Mouse (Mus musculus): ENCODE results near the gene Arhgef40. TPM values are rescaled to one million over a fixed set of nuclear protein-coding genes. Genes with fewer than 3 reads are reported as not detected.

Arhgef40 gene
- total and polyA plus RNA-seq, 3 experiments: 6.4 to 150 (median 37.5) TPM

DNA sequence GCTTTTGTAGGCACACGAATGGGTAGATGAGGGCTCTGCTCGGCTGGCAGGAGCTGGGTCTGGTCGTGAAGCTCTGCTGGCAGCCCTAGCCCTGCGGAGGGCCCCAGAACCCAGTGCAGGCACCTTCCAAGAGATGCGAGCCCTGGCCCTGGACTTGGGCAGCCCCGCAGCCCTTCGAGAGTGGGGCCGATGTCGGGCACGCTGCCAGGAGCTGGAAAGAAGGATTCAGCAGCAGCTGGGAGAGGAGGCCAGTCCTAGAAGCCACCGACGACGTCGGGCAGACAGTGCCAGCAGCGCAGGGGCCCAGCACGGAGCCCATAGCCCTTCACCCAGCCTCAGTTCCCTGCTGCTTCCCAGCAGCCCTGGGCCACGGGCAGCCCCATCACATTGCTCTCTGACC is 12.3 kb downstream of the Arhgef40 start:
- no peaks in the 10 kb centered on the region; a peak in 1 of 4 replicates for H3K36me3 ChIP-seq (ENCODE audit: control insufficient read depth in 1 of 2, insufficient read depth in 2 of 2, low read length in 2 of 2)
- H3K27me3 ChIP-seq (ENCODE audit: control insufficient read depth in 1 of 2, insufficient read depth in 2 of 2, low read length in 2 of 2): no peaks in the 10 kb centered on the region
- H3K9me3 ChIP-seq (replicated peaks; ENCODE audit: insufficient read depth, low read length): no peaks in the 10 kb centered on the region
- no peak for DNase-seq (ENCODE audit: low read depth, low spot score)
- H3K4me3 ChIP-seq (ENCODE audit: control insufficient read depth in 1 of 2, insufficient read depth in 1 of 2, low read depth in 2 of 2, low read length in 2 of 2): no peak overlapping the region
- 0 out of 4 replicates have a peak, but pooled peaks cover 0 to 3% of the 10 kb centered on the region in 2 experiments for H3K4me1 ChIP-seq (ENCODE audit: control insufficient read depth in 1 of 2, insufficient read depth in 2 of 2, low read length in 2 of 2)
- no peaks in the 10 kb centered on the region for H3K79me2 ChIP-seq (ENCODE audit: control insufficient read depth, insufficient read depth, low read length, poor library complexity)
- no peak overlapping the region for H3K9ac ChIP-seq (ENCODE audit: control insufficient read depth, low read depth, low read length, poor library complexity, severe bottlenecking)
- TF ChIP-seq ELF1 (IDR thresholded peaks at IDR 0.05; ENCODE audit: low read depth, low read length): no peak
- no peak for TF ChIP-seq SMC3 (IDR thresholded peaks at IDR 0.05; ENCODE audit: low read depth, low read length)
- no peak for TF ChIP-seq POLR2AphosphoS2 (IDR thresholded peaks at IDR 0.05; ENCODE audit: low read length)
- no peak for TF ChIP-seq POLR2A (IDR thresholded peaks at IDR 0.05; ENCODE audit: control insufficient read depth in 1 of 2, insufficient read depth in 1 of 2, low read depth in 1 of 2, low read length in 2 of 2, poor library complexity in 1 of 2)
- TF ChIP-seq ZMIZ1 (IDR thresholded peaks at IDR 0.05; ENCODE audit: low read depth, low read length): no peak
- no peak for TF ChIP-seq ZC3H11A (IDR thresholded peaks at IDR 0.05; ENCODE audit: low read depth, low read length)
- TF ChIP-seq MAX (IDR thresholded peaks at IDR 0.05; ENCODE audit: low read length): no peak
- TF ChIP-seq MYB (IDR thresholded peaks at IDR 0.05; ENCODE audit: low read depth, low read length): no peak
- no peak for TF ChIP-seq RCOR1 (IDR thresholded peaks at IDR 0.05; ENCODE audit: low read depth, low read length)
- no peak for TF ChIP-seq ETS1 (IDR thresholded peaks at IDR 0.05; ENCODE audit: low read depth, low read length)
- no peak for TF ChIP-seq E2F4 (IDR thresholded peaks at IDR 0.05; ENCODE audit: borderline replicate concordance, low read depth, low read length)
- TF ChIP-seq MAFK (IDR thresholded peaks at IDR 0.05; ENCODE audit: borderline replicate concordance, low read depth, low read length): no peak
- TF ChIP-seq JUND (IDR thresholded peaks at IDR 0.05; ENCODE audit: low read depth, low read length): no peak
- H3K27ac ChIP-seq (ENCODE audit: control insufficient read depth, low read depth, low read length): no peak overlapping the region

DNA sequence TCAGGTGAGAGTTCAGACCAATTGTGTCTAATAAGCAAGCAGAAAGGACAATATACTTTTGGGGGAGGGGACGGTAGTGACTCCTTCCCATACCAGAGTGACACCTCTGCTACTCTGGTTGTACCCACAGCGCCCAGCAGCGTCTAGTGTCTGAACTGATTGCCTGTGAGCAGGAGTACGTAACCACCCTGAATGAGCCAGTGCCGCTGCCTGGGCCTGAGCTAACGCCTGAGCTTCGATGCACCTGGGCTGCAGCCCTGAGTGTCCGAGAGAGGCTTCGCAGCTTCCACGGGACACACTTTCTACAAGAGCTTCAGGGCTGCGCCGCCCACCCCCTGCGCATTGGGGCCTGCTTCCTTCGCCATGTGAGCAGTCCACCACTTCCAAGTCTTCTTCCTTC is 13.0 kb downstream of the Arhgef40 start:
- H3K27ac ChIP-seq (ENCODE audit: control insufficient read depth, low read depth, low read length): no peak overlapping the region
- no peak for DNase-seq (ENCODE audit: low read depth, low spot score)
- 0 out of 4 replicates have a peak, but pooled peaks cover 0 to 3% of the 10 kb centered on the region in 2 experiments for H3K4me1 ChIP-seq (ENCODE audit: control insufficient read depth in 1 of 2, insufficient read depth in 2 of 2, low read length in 2 of 2)
- no peak for TF ChIP-seq EP300 (IDR thresholded peaks at IDR 0.05; ENCODE audit: low read depth in 1 of 2, low read length in 2 of 2)
- no peak for TF ChIP-seq TCF12 (IDR thresholded peaks at IDR 0.05; ENCODE audit: low read depth, low read length)
- no peak for TF ChIP-seq ZNF384 (IDR thresholded peaks at IDR 0.05; ENCODE audit: low read depth, low read length)
- no peak for TF ChIP-seq UBTF (IDR thresholded peaks at IDR 0.05; ENCODE audit: borderline replicate concordance, insufficient read depth, low read depth, low read length)
- TF ChIP-seq MEF2A (IDR thresholded peaks at IDR 0.05; ENCODE audit: extremely low read depth, insufficient replicate concordance, low read depth, low read length, poor library complexity, severe bottlenecking): no peak
- no peaks in the 10 kb centered on the region for H3K27me3 ChIP-seq (ENCODE audit: control insufficient read depth in 1 of 2, insufficient read depth in 2 of 2, low read length in 2 of 2)
- H3K79me2 ChIP-seq (ENCODE audit: control insufficient read depth, insufficient read depth, low read length, poor library complexity): no peaks in the 10 kb centered on the region
- H3K36me3 ChIP-seq (ENCODE audit: control insufficient read depth in 1 of 2, insufficient read depth in 2 of 2, low read length in 2 of 2): no peaks in the 10 kb centered on the region; a peak in 1 of 4 replicates
- H3K9ac ChIP-seq (ENCODE audit: control insufficient read depth, low read depth, low read length, poor library complexity, severe bottlenecking): no peak overlapping the region
- H3K4me3 ChIP-seq (ENCODE audit: control insufficient read depth in 1 of 2, insufficient read depth in 1 of 2, low read depth in 2 of 2, low read length in 2 of 2): no peak overlapping the region
- H3K9me3 ChIP-seq (replicated peaks; ENCODE audit: insufficient read depth, low read length): no peaks in the 10 kb centered on the region

Measured in MEL (cell line).